Mouse (Mus musculus) small intestine, adult 2 months (tissue): ENCODE measurements around the gene Nr4a1. TPM values are rescaled to one million over a fixed set of nuclear protein-coding genes. Genes with fewer than 3 reads are reported as not detected.
A peak's percentile ranks its signal among the peaks of the same experiment; 100 is the strongest.

Source experiments
- H3K27ac ChIP-seq: fragments of 200-500 bp; 2 replicates; pipeline ENCODE4 v1.5.1; 2012; ENCODE audit warnings: low read depth, low read length, control low read depth, inconsistent platforms; ENCODE audit not compliant: insufficient read depth
- H3K27me3 ChIP-seq: fragments of 200-500 bp; 2 replicates; pipeline ENCODE4 v1.6.1; 2012; ENCODE audit warnings: mild to moderate bottlenecking, moderate library complexity, low read length, inconsistent platforms; ENCODE audit not compliant: control insufficient read depth, insufficient read depth
- H3K36me3 ChIP-seq: fragments of 200-500 bp; 2 replicates; pipeline ENCODE4 v1.6.1; 2012; ENCODE audit warnings: mild to moderate bottlenecking, low read length, control low read depth, inconsistent platforms; ENCODE audit not compliant: control insufficient read depth, insufficient read depth
- H3K4me1 ChIP-seq: fragments of 200-500 bp; 2 replicates; pipeline ENCODE4 v1.6.1; 2012; ENCODE audit warnings: low read length, inconsistent platforms, mixed read lengths; ENCODE audit not compliant: control insufficient read depth, insufficient read depth, insufficient read length
- H3K4me3 ChIP-seq: fragments of 200-500 bp; 2 replicates; pipeline ENCODE4 v1.5.1; 2012; ENCODE audit warnings: low read depth, mild to moderate bottlenecking, control low read depth, inconsistent platforms, low read length, moderate library complexity
- CTCF ChIP-seq: fragments of 200-500 bp; IDR thresholded peaks from 2 replicates; pipeline ENCODE4 v1.5.1; 2012; ENCODE audit warnings: low read depth, mild to moderate bottlenecking, control low read depth, inconsistent platforms, low read length, moderate library complexity, mixed read lengths; ENCODE audit not compliant: insufficient replicate concordance, insufficient read length; ENCODE audit errors: extremely low read depth
- POLR2A ChIP-seq: fragments of 200-500 bp; IDR thresholded peaks from 2 replicates; pipeline ENCODE4 v1.6.1; 2012; ENCODE audit warnings: low read depth, mild to moderate bottlenecking, control low read depth, inconsistent platforms, low read length, moderate library complexity
- WGBS: fragments of 180-500 bp; shearing (Covaris S2); methylation state at CpG from one replicate; pipeline ENCODE4 v1.1.7; 2018; 5-methylcytosine and 5-hydroxymethylcytosine counted together
- polyA plus RNA-seq: library from polyadenylated mRNA; depleted of rRNA; stranded (reverse); fragments of >200 nt; gene quantifications from 2 replicates; pipeline ENCODE4 v1.2.3, GENCODE M21; 2012

Gene Nr4a1
- polyA plus RNA-seq, 1 experiment, result 9.7 TPM

- 72% methylated on average over 5 of the region's 5 CpGs for WGBS
- H3K27me3 ChIP-seq, result no peaks in the 10 kb centered on the region
- no peaks in the 10 kb centered on the region for H3K36me3 ChIP-seq
- peaks cover 4% of the 10 kb centered on the region; the same call in 1 of the 2 replicates for H3K4me1 ChIP-seq
- H3K4me3 ChIP-seq, result no peak overlapping the region
- no peak overlapping the region for H3K27ac ChIP-seq
- TF ChIP-seq POLR2A, result no peak
- TF ChIP-seq CTCF, result no peak
Measured at GRCm38 (mm10) chr15:101248029-101248710, 5.9 kb upstream of the Nr4a1 start.

- H3K27me3 ChIP-seq, result peaks cover 9% of the 10 kb centered on the region
Measured at GRCm38 (mm10) chr15:101250220-101250800, 3.8 kb upstream of the Nr4a1 start.

GRCm38 (mm10) chr15:101251930-101252329, 2.1 kb upstream of the Nr4a1 start:
- no peak for TF ChIP-seq POLR2A
- no peak for TF ChIP-seq CTCF
- Histone ChIP-seq H3K36me3 (no peaks in the 10 kb centered on the region), H3K4me3 (no peak overlapping the region), H3K4me1 (peaks cover 9% of the 10 kb centered on the region), H3K27ac (no peak overlapping the region), H3K27me3 (peaks cover 9% of the 10 kb centered on the region)
- 88% methylated on average over 5 of the region's 5 CpGs for WGBS

More at GRCm38 (mm10) chr15:101250220-101250800, 3.8 kb upstream of the Nr4a1 start:
- no peak overlapping the region for H3K27ac ChIP-seq
- H3K36me3 ChIP-seq, result no peaks in the 10 kb centered on the region
- H3K4me3 ChIP-seq, result no peak overlapping the region
- WGBS, result 77% methylated on average over 9 of the region's 9 CpGs
- TF ChIP-seq POLR2A (no peak), CTCF (no peak)
- H3K4me1 ChIP-seq, result peaks cover 10% of the 10 kb centered on the region

GRCm38 (mm10) chr15:101252614-101253013, 1.5 kb upstream of the Nr4a1 start:
- Histone ChIP-seq H3K4me1 (peaks cover 6% of the 10 kb centered on the region), H3K36me3 (no peaks in the 10 kb centered on the region), H3K27me3 (peaks cover 9% of the 10 kb centered on the region), H3K27ac (no peak overlapping the region), H3K4me3 (no peak overlapping the region)
- 75% methylated on average over 6 of the region's 6 CpGs for WGBS
- TF ChIP-seq CTCF (no peak), POLR2A (no peak)

GRCm38 (mm10) chr15:101253563-101253885, 545 bp upstream of the Nr4a1 start:
- H3K4me1 ChIP-seq, result peaks cover 6% of the 10 kb centered on the region
- H3K27me3 ChIP-seq, result peaks cover 9% of the 10 kb centered on the region
- peak overlapping the region; percentile 57 for H3K4me3 ChIP-seq
- TF ChIP-seq CTCF (no peak), POLR2A (no peak)
- H3K27ac ChIP-seq, result 0 out of 2 replicates have a peak overlapping the region, but pooled peaks have one; percentile 31
- H3K36me3 ChIP-seq, result no peaks in the 10 kb centered on the region
- WGBS, result 19% methylated on average over 3 of the region's 3 CpGs

GRCm38 (mm10) chr15:101255842-101256462, 1.9 kb downstream of the Nr4a1 start:
- Histone ChIP-seq H3K36me3 (no peaks in the 10 kb centered on the region), H3K27ac (no peak overlapping the region), H3K27me3 (peaks cover 9% of the 10 kb centered on the region), H3K4me1 (peaks cover 6% of the 10 kb centered on the region), H3K4me3 (no peak overlapping the region)
- WGBS, result 74% methylated on average over 7 of the region's 7 CpGs
- TF ChIP-seq CTCF, result no peak
- no peak for TF ChIP-seq POLR2A

GRCm38 (mm10) chr15:101256463-101257206, 2.6 kb downstream of the Nr4a1 start:
- peaks cover 6% of the 10 kb centered on the region for H3K4me1 ChIP-seq
- H3K27me3 ChIP-seq, result peaks cover 9% of the 10 kb centered on the region
- no peak overlapping the region for H3K27ac ChIP-seq
- no peak overlapping the region for H3K4me3 ChIP-seq
- no peaks in the 10 kb centered on the region for H3K36me3 ChIP-seq
- 72% methylated on average over 14 of the region's 14 CpGs for WGBS
- no peak for TF ChIP-seq POLR2A
- no peak for TF ChIP-seq CTCF
